ENCODE assay signal across 13 mouse cellular contexts in genomic region chr7:18942376-18942775, GRCm38 (mm10). TPM values are rescaled to one million over a fixed set of nuclear protein-coding genes. Genes with fewer than 3 reads are reported as not detected.
A peak's percentile ranks its signal among the peaks of the same experiment; 100 is the strongest.
DNase-seq lines count a peak whose midpoint lies in the region; ATAC-seq and TF ChIP-seq lines count a peak whose summit lies in the region.
"Had no signal": no experiment of that assay in that cellular context is flagged by ENCODE, and none has a peak within 500 bp of the region (broad histone marks: within the 10 kb centered on the region; RNA-seq: fewer than 3 reads in every experiment).

No protein-coding gene starts in this region.

- no peak overlapping the region for H3K4me3 ChIP-seq in gastrocnemius, adult 2 months
- no peak overlapping the region for H3K4me3 ChIP-seq in brown adipose tissue, adult 24 weeks (ENCODE audit: insufficient read depth, low read depth, low read length)
- peak overlapping the region; percentile 5; the same call in 1 of the 2 replicates for H3K4me3 ChIP-seq in hindbrain, embryonic 12.5 days
- H3K4me3 ChIP-seq in midbrain, postnatal 0 days (ENCODE audit: low read depth, low read length) = no peak overlapping the region
- H3K4me3 ChIP-seq: limb, embryonic 13.5 days had no signal

- peak overlapping the region; percentile 56 for H3K27ac ChIP-seq in gastrocnemius, adult 2 months
- peak overlapping the region; percentile 58 for H3K27ac ChIP-seq in brown adipose tissue, adult 24 weeks (replicated peaks; ENCODE audit: low read depth, low read length)
- H3K27ac ChIP-seq in hindbrain, embryonic 12.5 days = peak overlapping the region; percentile 90
- no peak overlapping the region; the same call in 1 of the 2 replicates for H3K27ac ChIP-seq in midbrain, postnatal 0 days (ENCODE audit: low read depth, low read length)
- H3K27ac ChIP-seq: kidney, postnatal 0 days; limb, embryonic 13.5 days had no signal

- ATAC-seq in hindbrain, embryonic 12.5 days (ENCODE audit: low FRiP score) = peak; percentile 91
- no peak for ATAC-seq in midbrain, postnatal 0 days (ENCODE audit: low FRiP score)

- no peak overlapping the region; the same call in 1 of the 2 replicates for H3K9ac ChIP-seq in hindbrain, embryonic 12.5 days
- no peak overlapping the region for H3K9ac ChIP-seq in midbrain, postnatal 0 days (replicated peaks; ENCODE audit: low read length, poor library complexity, severe bottlenecking)
- H3K9ac ChIP-seq: limb, embryonic 13.5 days had no signal

- intact Hi-C loops in gastrocnemius, adult 2 months (cut with DNase I) = no loop called here
- intact Hi-C loops in heart, postnatal 36 days (cut with DNase I) = no loop called here

- peaks cover 32% of the 10 kb centered on the region for H3K4me1 ChIP-seq in brown adipose tissue, adult 24 weeks (ENCODE audit: control insufficient read depth, insufficient read depth, insufficient read length, low read length)
- H3K4me1 ChIP-seq in hindbrain, embryonic 12.5 days = peaks cover 59% of the 10 kb centered on the region
- H3K4me1 ChIP-seq in midbrain, postnatal 0 days (ENCODE audit: insufficient read depth, low read length) = peaks cover 3% of the 10 kb centered on the region; the same call in 1 of the 2 replicates
- H3K4me1 ChIP-seq: limb, embryonic 13.5 days had no signal

- no peaks in the 10 kb centered on the region for H3K9me3 ChIP-seq in hindbrain, embryonic 12.5 days (replicated peaks)
- H3K9me3 ChIP-seq in midbrain, postnatal 0 days (ENCODE audit: low read length) = no peaks in the 10 kb centered on the region
- H3K9me3 ChIP-seq: limb, embryonic 13.5 days had no signal

- peaks cover 28% of the 10 kb centered on the region for H3K36me3 ChIP-seq in hindbrain, embryonic 12.5 days
- H3K36me3 ChIP-seq in midbrain, postnatal 0 days (ENCODE audit: insufficient read depth, low read length) = peaks cover 22% of the 10 kb centered on the region
- H3K36me3 ChIP-seq: limb, embryonic 13.5 days had no signal

- peak overlapping the region; percentile 45 for H3K4me2 ChIP-seq in hindbrain, embryonic 12.5 days (replicated peaks)
- H3K4me2 ChIP-seq in midbrain, postnatal 0 days (ENCODE audit: low read depth, low read length, poor library complexity, severe bottlenecking) = no peak overlapping the region
- H3K4me2 ChIP-seq: limb, embryonic 13.5 days had no signal

- TF ChIP-seq CTCF in gastrocnemius, adult 2 months (IDR thresholded peaks at IDR 0.05) = no peak
- TF ChIP-seq CTCF in midbrain, postnatal 0 days (IDR thresholded peaks at IDR 0.05) = no peak

- DNase-seq in gastrocnemius, adult 2 months = no peak
- DNase-seq in gastrocnemius, adult 8-10 months (ENCODE audit: low spot score in 2 of 2) = no peak
- peak; percentile 75 for DNase-seq in midbrain, postnatal 0 days (ENCODE audit: low spot score)
- no peak for DNase-seq in urinary bladder, postnatal 36 days (ENCODE audit: low spot score in 2 of 2)
- no peak for DNase-seq in heart, postnatal 36 days
- no peak for DNase-seq in gastrocnemius, adult 18-20 months (ENCODE audit: low spot score)
- DNase-seq: gastrocnemius, postnatal 25 days; heart, postnatal 14 days; lung, postnatal 36 days had no signal

- no peaks in the 10 kb centered on the region for H3K27me3 ChIP-seq in hindbrain, embryonic 12.5 days
- H3K27me3 ChIP-seq in midbrain, postnatal 0 days (ENCODE audit: insufficient read depth, low read length) = no peaks in the 10 kb centered on the region

- WGBS in hindbrain, embryonic 12.5 days = 8% methylated on average over 1 of the region's 1 CpGs
- 15% methylated on average over 1 of the region's 1 CpGs for WGBS in midbrain, postnatal 0 days

RNA-seq across cellular contexts. Expression of gene Nova2, which starts 16.7 kb away (rescaled TPM):
- total RNA-seq in gastrocnemius, adult 2 months (2021) = 1 to 10 TPM; 1.6 to 2.1 TPM
- total RNA-seq in gastrocnemius, adult 8-10 months (2022) = 1 to 10 TPM in 1 of 4 experiments, under 1 TPM in 3; 0.63 to 1.4 (median 0.97) TPM
- 1.1 and 1.6 TPM in 2 replicates for polyA plus RNA-seq in brown adipose tissue, adult 24 weeks (2012; ENCODE audit: insufficient read depth, insufficient read length, missing spikeins)
- 11.2 and 12.5 TPM in 2 replicates for polyA plus RNA-seq in hindbrain, embryonic 12.5 days (2016; fragmentation: Nextera tagmentation; extraction: Ambion mirVana)
- total RNA-seq in midbrain, postnatal 0 days (2014; rRNA removed) = 20.9 and 26.5 TPM in 2 replicates
- 8.7 and 10.1 TPM in 2 replicates for polyA plus RNA-seq in midbrain, postnatal 0 days (2015; fragmentation: Nextera tagmentation; extraction: Ambion mirVana)
- total RNA-seq in heart, postnatal 36 days (2021) = 1 to 10 TPM; 4.8 to 7.7 TPM
- 1 to 10 TPM; 1.1 to 1.9 TPM for total RNA-seq in gastrocnemius, adult 18-20 months (2021)

RNA-seq across cellular contexts. Expression of gene Ccdc61, which starts 32.2 kb away (rescaled TPM):
- 1 to 10 TPM; 4.1 to 5.6 TPM for total RNA-seq in gastrocnemius, adult 2 months (2021)
- 1 to 10 TPM; 4.0 to 5.6 (median 4.7) TPM for total RNA-seq in gastrocnemius, adult 8-10 months (2022)
- 4.4 and 6.3 TPM in 2 replicates for polyA plus RNA-seq in brown adipose tissue, adult 24 weeks (2012; ENCODE audit: insufficient read depth, insufficient read length, missing spikeins)
- polyA plus RNA-seq in hindbrain, embryonic 12.5 days (2016; fragmentation: Nextera tagmentation; extraction: Ambion mirVana) = 28.8 and 31.9 TPM in 2 replicates
- total RNA-seq in midbrain, postnatal 0 days (2014; rRNA removed) = 21.3 and 25.5 TPM in 2 replicates
- 29.5 and 35.2 TPM in 2 replicates for polyA plus RNA-seq in midbrain, postnatal 0 days (2015; fragmentation: Nextera tagmentation; extraction: Ambion mirVana)
- 10 to 100 TPM in 1 of 2 experiments, 1 to 10 TPM in 1; 7.7 to 11.0 TPM for total RNA-seq in heart, postnatal 36 days (2021)
- 1 to 10 TPM; 3.6 to 5.6 TPM for total RNA-seq in gastrocnemius, adult 18-20 months (2021)

RNA-seq across cellular contexts. Expression of gene Nanos2, which starts 44.8 kb away (rescaled TPM):
- not detected for total RNA-seq in gastrocnemius, adult 2 months (2021)
- not detected for total RNA-seq in gastrocnemius, adult 8-10 months (2022)
- not detected in 2 replicates for polyA plus RNA-seq in brown adipose tissue, adult 24 weeks (2012; ENCODE audit: insufficient read depth, insufficient read length, missing spikeins)
- 0.29 and 0.37 TPM in 2 replicates for polyA plus RNA-seq in hindbrain, embryonic 12.5 days (2016; fragmentation: Nextera tagmentation; extraction: Ambion mirVana)
- total RNA-seq in midbrain, postnatal 0 days (2014; rRNA removed) = 1.7 and 3.7 TPM in 2 replicates
- polyA plus RNA-seq in midbrain, postnatal 0 days (2015; fragmentation: Nextera tagmentation; extraction: Ambion mirVana) = 0.59 and 1.3 TPM in 2 replicates
- total RNA-seq in heart, postnatal 36 days (2021) = not detected
- not detected for total RNA-seq in gastrocnemius, adult 18-20 months (2021)
- total RNA-seq: gastrocnemius, postnatal 25 days; heart, postnatal 14 days had no signal
- polyA plus RNA-seq: limb, embryonic 13.5 days had no signal

RNA-seq across cellular contexts. Expression of gene Mypop, which starts 48.7 kb away (rescaled TPM):
- total RNA-seq in gastrocnemius, adult 2 months (2021) = 1 to 10 TPM; 6.3 to 6.7 TPM
- 10 to 100 TPM in 2 of 4 experiments, 1 to 10 TPM in 2; 8.0 to 10.6 (median 9.9) TPM for total RNA-seq in gastrocnemius, adult 8-10 months (2022)
- 2.7 and 6.0 TPM in 2 replicates for polyA plus RNA-seq in brown adipose tissue, adult 24 weeks (2012; ENCODE audit: insufficient read depth, insufficient read length, missing spikeins)
- polyA plus RNA-seq in hindbrain, embryonic 12.5 days (2016; fragmentation: Nextera tagmentation; extraction: Ambion mirVana) = 6.8 and 6.9 TPM in 2 replicates
- total RNA-seq in midbrain, postnatal 0 days (2014; rRNA removed) = 16.0 and 21.2 TPM in 2 replicates
- polyA plus RNA-seq in midbrain, postnatal 0 days (2015; fragmentation: Nextera tagmentation; extraction: Ambion mirVana) = 4.7 and 5.0 TPM in 2 replicates
- total RNA-seq in heart, postnatal 36 days (2021) = 1 to 10 TPM; 3.4 to 4.3 TPM
- 1 to 10 TPM; 8.7 to 8.9 TPM for total RNA-seq in gastrocnemius, adult 18-20 months (2021)
